Mouse (Mus musculus) erythroblast, embryonic 14.5 days (primary cell): Measurements from ENCODE around the gene Xirp1. TPM values are rescaled to one million over a fixed set of nuclear protein-coding genes. Genes with fewer than 3 reads are reported as not detected.

Source experiments
- H3K27me3 ChIP-seq: 2 replicates; pipeline ENCODE4 v1.6.1; 2012; ENCODE audit warnings: inconsistent platforms; ENCODE audit not compliant: control insufficient read depth
- H3K36me3 ChIP-seq: 2 replicates; pipeline ENCODE4 v1.6.1; 2012; ENCODE audit warnings: mild to moderate bottlenecking, inconsistent platforms; ENCODE audit not compliant: control insufficient read depth
- H3K4me1 ChIP-seq: 2 replicates; pipeline ENCODE4 v1.6.1; 2012; ENCODE audit warnings: inconsistent platforms; ENCODE audit not compliant: control insufficient read depth
- H3K4me3 ChIP-seq: replicated peaks from 2 replicates; pipeline ENCODE3; 2012; ENCODE audit warnings: moderate library complexity, mild to moderate bottlenecking, inconsistent platforms
- H3K9me3 ChIP-seq: 2 replicates; pipeline ENCODE4 v1.6.1; 2012; ENCODE audit warnings: low read length, inconsistent platforms, mixed read lengths; ENCODE audit not compliant: control insufficient read depth
- GATA1 ChIP-seq: IDR thresholded peaks from 2 replicates; pipeline ENCODE4 v1.6.1; 2012; ENCODE audit warnings: low read length, inconsistent platforms, mixed read lengths
- TAL1 ChIP-seq: IDR thresholded peaks from 3 replicates; pipeline ENCODE4 v1.6.1; 2012; ENCODE audit warnings: low read length, inconsistent platforms, mixed read lengths
- polyA plus RNA-seq: library from polyadenylated mRNA; stranded (reverse); fragments of >175 nt; gene quantifications from 2 replicates; pipeline ENCODE4 v1.2.3, GENCODE M21; 2012

Gene Xirp1
- polyA plus RNA-seq, 1 experiment, result not detected

DNA sequence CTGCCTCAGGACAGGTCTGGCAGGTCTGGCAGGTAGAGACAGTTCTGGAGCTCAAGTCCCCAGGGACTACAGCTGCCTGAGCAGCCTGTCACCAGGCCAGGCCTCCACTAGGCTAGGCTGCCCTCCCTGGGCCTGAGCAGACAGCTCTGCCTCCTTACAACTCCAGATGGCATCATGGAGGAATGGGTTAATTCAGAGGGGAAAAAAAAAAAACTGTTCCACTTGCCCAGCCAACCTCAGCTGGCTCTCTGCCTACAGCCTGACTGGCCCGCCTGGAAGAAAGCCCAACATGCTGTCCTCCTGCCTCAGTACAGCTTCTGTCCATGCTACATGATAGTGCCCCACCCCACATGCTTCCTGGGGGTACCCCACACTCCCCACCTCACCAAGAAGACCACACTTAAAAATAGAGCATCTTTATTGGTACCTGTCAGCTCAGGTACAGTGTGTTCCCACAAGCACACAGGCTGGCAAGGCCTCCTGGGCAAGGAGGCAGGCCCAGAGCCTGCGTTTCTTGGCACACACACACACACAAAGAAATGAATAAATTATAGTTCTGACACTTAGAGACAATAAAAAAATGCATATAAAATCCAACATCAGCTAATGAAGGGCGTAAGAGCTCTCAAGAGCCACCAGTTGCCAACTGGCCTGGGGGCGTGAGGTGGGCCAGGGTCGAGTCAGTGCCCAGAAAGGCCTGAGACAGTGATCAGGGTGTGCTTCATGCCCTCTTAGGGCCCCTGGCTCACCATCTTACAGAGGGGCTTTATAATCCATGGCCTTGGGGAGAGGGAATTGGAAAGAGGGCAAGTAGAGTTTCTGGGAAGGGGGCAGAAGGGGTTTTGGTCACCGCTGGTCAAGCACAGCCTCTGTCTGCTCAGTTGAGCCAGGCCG lies 52.4 kb downstream of the Xirp1 start:
- Histone ChIP-seq H3K36me3 (peaks cover 12% of the 10 kb centered on the region; the same call in 1 of the 2 replicates), H3K4me1 (no peaks in the 10 kb centered on the region), H3K4me3 (no peak overlapping the region), H3K9me3 (no peaks in the 10 kb centered on the region; the same call in 1 of the 2 replicates), H3K27me3 (no peaks in the 10 kb centered on the region)
- TF ChIP-seq TAL1 (no peak), GATA1 (no peak)

DNA sequence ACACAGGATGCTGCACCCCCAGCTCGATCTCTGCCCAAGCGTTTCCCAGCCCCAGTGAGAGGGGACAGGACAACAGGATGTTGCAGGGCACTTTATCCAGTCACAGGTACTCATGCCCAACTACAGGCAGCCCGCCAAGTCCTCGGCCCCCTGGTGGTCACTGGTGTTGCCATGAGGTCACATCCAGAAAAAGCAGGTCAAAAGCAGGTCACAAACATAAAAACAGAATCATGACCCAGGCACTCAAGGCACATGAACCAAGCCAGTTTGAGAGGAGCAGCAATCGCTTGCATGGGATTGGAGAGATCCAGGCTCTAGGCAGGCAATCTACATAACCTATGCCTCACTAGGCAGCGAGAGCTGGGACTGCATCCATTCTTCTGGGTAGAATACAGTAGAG lies 53.2 kb downstream of the Xirp1 start:
- no peaks in the 10 kb centered on the region for H3K27me3 ChIP-seq
- H3K4me1 ChIP-seq, result no peaks in the 10 kb centered on the region
- TF ChIP-seq GATA1 (no peak), TAL1 (no peak)
- no peaks in the 10 kb centered on the region; the same call in 1 of the 2 replicates for H3K9me3 ChIP-seq
- no peak overlapping the region for H3K4me3 ChIP-seq
- peaks cover 12% of the 10 kb centered on the region; the same call in 1 of the 2 replicates for H3K36me3 ChIP-seq

DNA sequence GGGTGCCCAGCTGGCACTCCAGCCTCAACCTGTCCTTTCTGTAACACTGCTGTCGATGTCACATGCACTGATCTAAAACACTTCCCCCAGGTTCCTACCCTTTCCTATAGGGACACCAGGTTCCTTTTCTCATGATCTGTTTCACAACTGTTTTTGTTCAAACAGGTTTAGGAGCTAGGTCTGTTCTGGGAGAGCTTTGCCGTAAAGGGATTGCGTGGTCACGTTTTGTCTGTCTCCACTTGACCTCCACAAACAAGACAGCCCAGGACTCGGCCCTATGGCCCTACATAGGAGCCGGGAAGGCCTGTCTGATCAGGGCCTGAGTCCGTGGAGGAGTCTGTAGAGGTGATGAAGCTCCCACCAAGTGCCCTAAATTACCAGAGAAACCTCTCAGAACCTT lies 53.6 kb downstream of the Xirp1 start:
- Histone ChIP-seq H3K27me3 (no peaks in the 10 kb centered on the region), H3K36me3 (peaks cover 12% of the 10 kb centered on the region; the same call in 1 of the 2 replicates), H3K4me3 (no peak overlapping the region), H3K4me1 (no peaks in the 10 kb centered on the region), H3K9me3 (no peaks in the 10 kb centered on the region; the same call in 1 of the 2 replicates)
- no peak for TF ChIP-seq GATA1
- TF ChIP-seq TAL1, result no peak

DNA sequence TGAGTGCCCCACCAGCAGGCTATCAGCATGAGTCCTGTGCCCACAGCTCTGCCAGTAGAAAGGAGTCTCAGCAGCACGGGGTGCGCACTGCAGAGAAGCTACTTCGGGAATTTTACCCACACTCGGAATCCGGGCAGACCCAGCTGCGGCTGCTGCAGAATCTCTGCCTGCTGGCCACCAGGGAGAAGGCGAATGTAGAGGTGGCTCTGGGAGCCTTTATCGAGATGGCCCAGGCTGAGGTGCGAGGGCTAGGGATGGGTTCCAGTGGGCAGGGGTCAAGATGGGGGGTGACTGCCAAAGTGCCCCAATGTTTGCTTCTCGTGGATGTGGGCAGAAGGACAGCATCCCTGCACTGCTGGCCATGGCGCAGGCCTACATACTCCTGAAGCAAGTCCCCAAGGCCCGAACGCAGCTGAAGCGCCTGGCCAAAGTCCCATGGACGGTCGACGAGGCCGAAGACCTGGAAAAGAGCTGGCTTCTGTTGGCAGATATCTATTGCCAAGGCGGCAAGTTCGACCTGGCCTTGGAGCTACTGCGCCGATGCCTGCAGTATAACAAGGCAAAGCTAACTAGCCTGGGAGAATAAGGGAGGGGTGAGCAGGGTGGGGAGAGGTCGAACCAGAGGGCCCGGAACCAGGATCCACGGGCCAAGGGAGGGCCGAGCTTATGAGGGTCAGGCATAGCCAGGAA lies 57.0 kb downstream of the Xirp1 start:
- no peaks in the 10 kb centered on the region for H3K36me3 ChIP-seq
- H3K9me3 ChIP-seq, result no peaks in the 10 kb centered on the region
- peaks cover 8% of the 10 kb centered on the region for H3K4me1 ChIP-seq

DNA sequence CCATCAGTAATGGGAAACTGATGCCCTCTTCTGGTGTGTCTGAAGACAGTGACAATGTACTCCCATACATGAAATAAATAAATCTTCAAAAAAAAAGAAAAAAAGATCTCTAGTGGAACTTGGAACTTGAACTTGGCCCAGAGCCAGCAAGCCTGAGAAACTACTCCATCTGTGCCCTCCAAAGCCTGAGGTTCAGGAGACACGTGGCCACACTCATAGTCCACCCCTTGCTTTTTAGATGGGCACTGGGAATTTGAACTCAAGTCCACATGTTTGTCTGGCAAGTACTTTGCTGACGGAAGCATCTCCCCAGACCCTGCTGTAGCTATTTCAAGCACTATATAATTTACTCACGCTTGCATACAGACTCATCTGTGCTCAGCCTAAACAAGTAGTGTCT lies 58.2 kb downstream of the Xirp1 start:
- Histone ChIP-seq H3K36me3 (no peaks in the 10 kb centered on the region), H3K4me1 (peaks cover 8% of the 10 kb centered on the region), H3K9me3 (no peaks in the 10 kb centered on the region), H3K4me3 (no peak overlapping the region), H3K27me3 (no peaks in the 10 kb centered on the region)
- TF ChIP-seq TAL1, result no peak
- no peak for TF ChIP-seq GATA1

More for the DNA sequence above, 57.0 kb downstream of the Xirp1 start:
- no peak for TF ChIP-seq GATA1
- no peak for TF ChIP-seq TAL1
- Histone ChIP-seq H3K4me3 (no peak overlapping the region), H3K27me3 (no peaks in the 10 kb centered on the region)

DNA sequence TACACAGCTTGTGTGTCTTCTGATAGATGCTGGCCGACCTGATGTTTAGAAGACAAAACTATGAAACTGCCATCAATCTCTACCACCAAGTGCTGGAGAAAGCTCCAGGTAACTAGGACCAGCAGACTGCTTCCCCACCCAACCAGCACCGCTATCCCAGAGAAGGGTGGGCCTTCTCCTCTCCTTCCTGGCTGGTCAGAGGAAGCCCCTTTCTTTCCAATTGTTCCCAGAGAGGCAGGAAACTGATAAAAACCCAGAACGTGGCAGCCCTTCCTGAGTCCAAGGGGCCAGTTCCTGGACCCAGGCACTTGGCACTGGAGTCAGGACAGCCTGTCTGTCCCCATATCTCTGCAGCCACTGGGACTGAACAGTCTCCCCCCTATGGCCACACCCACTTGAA lies 59.2 kb downstream of the Xirp1 start:
- Histone ChIP-seq H3K9me3 (no peaks in the 10 kb centered on the region), H3K27me3 (no peaks in the 10 kb centered on the region), H3K4me1 (peaks cover 8% of the 10 kb centered on the region), H3K4me3 (no peak overlapping the region), H3K36me3 (no peaks in the 10 kb centered on the region)
- TF ChIP-seq GATA1, result no peak
- TF ChIP-seq TAL1, result no peak

Other genes starting within 250 kb of the Xirp1 start
- not detected in 2 replicates for gene Scn11a, start 198.1 kb downstream of the Xirp1 start, polyA plus RNA-seq
- gene Wdr48, start 128.7 kb downstream of the Xirp1 start, polyA plus RNA-seq, result 1.3 and 1.4 TPM in 2 replicates
- gene Gorasp1, start 86.0 kb downstream of the Xirp1 start, polyA plus RNA-seq, result 0.49 and 0.59 TPM in 2 replicates
- not detected in 2 replicates for gene Ttc21a, start 86.0 kb downstream of the Xirp1 start, polyA plus RNA-seq
- 0.12 and 0.23 TPM in 2 replicates for gene Csrnp1, start 38.9 kb downstream of the Xirp1 start, polyA plus RNA-seq
- 0.01 TPM in 2 replicates for gene Cx3cr1, start 46.3 kb upstream of the Xirp1 start, polyA plus RNA-seq
- not detected in 2 replicates for gene Ccr8, start 68.5 kb upstream of the Xirp1 start, polyA plus RNA-seq
- gene Slc25a38, start 86.8 kb upstream of the Xirp1 start, polyA plus RNA-seq, result 22.5 and 36.0 TPM in 2 replicates
- 245 and 656 TPM in 2 replicates for gene Rpsa, start 104.1 kb upstream of the Xirp1 start, polyA plus RNA-seq
- 0.03 TPM in 1 of 2 replicates, not detected in the other for gene Mobp, start 126.1 kb upstream of the Xirp1 start, polyA plus RNA-seq